Mouse (Mus musculus) intestine, postnatal 0 days (tissue): ENCODE results near the gene Tubgcp2. TPM values are rescaled to one million over a fixed set of nuclear protein-coding genes. Genes with fewer than 3 reads are reported as not detected.

Experiments
- ATAC-seq: fragments of 200-750 bp; cut with Nextera tagmentation; 2 replicates; pipeline ENCODE4 v1.8.0; 2017; ENCODE audit warnings: mild to moderate bottlenecking, moderate TSS enrichment, moderate library complexity
- H3K27ac ChIP-seq: fragments of 300-500 bp; sonication (generic); 2 replicates; pipeline ENCODE4 v1.5.1; 2014; ENCODE audit warnings: mild to moderate bottlenecking, low read depth, low read length, moderate library complexity
- H3K27me3 ChIP-seq: fragments of 300-500 bp; sonication (generic); replicated peaks from 2 replicates; pipeline ENCODE4 v1.6.1; 2014; ENCODE audit warnings: low read length, mixed read lengths; ENCODE audit not compliant: control insufficient read depth, insufficient read depth
- H3K36me3 ChIP-seq: fragments of 300-500 bp; sonication (generic); 2 replicates; pipeline ENCODE4 v1.6.1; 2014; ENCODE audit warnings: mild to moderate bottlenecking, moderate library complexity; ENCODE audit not compliant: control insufficient read depth, insufficient read depth
- H3K4me1 ChIP-seq: fragments of 300-500 bp; sonication (generic); replicated peaks from 2 replicates; pipeline ENCODE4 v1.6.1; 2014; ENCODE audit warnings: antibody characterized with exemption, low read length, mixed read lengths; ENCODE audit not compliant: control insufficient read depth, insufficient read depth
- H3K4me2 ChIP-seq: fragments of 300-500 bp; sonication (generic); replicated peaks from 2 replicates; pipeline ENCODE4 v1.6.1; 2014; ENCODE audit warnings: low read depth, mild to moderate bottlenecking, moderate library complexity
- H3K4me3 ChIP-seq: fragments of 300-500 bp; sonication (generic); 2 replicates; pipeline ENCODE4 v1.5.1; 2014; ENCODE audit warnings: low read depth, low read length
- H3K9ac ChIP-seq: fragments of 300-500 bp; sonication (generic); 2 replicates; pipeline ENCODE4 v1.6.1; 2014; ENCODE audit warnings: mild to moderate bottlenecking, low read depth, low read length
- H3K9me3 ChIP-seq: fragments of 300-500 bp; sonication (generic); 2 replicates; pipeline ENCODE4 v1.6.1; 2016; ENCODE audit warnings: mixed run types; ENCODE audit not compliant: control insufficient read depth
- CTCF ChIP-seq: sonication (generic); IDR thresholded peaks from 2 replicates; pipeline ENCODE4 v1.5.1; 2016; ENCODE audit warnings: low read depth, mild to moderate bottlenecking, control low read depth, antibody characterized with exemption, moderate library complexity
- WGBS: fragments of 180-500 bp; shearing (Covaris S2); extraction: QIAGEN DNeasy Blood & Tissue Kit; methylation state at CpG from one replicate; pipeline ENCODE4 v1.1.7; 2014; 5-methylcytosine and 5-hydroxymethylcytosine counted together
- polyA plus RNA-seq: library from polyadenylated mRNA; unstranded; fragments of >200 nt; fragmentation: Nextera tagmentation; extraction: Ambion mirVana; gene quantifications from 2 replicates; pipeline ENCODE4 v1.2.1, GENCODE M21; 2015

Tubgcp2 gene
- polyA plus RNA-seq, 1 experiment from 2014 or later: 13.0 TPM

GRCm38 (mm10) chr7:140060936-140061831 is 24.7 kb upstream of the Tubgcp2 start:
- Histone ChIP-seq H3K27me3 (peaks cover 71% of the 10 kb centered on the region), H3K4me3 (peak overlapping the region; percentile 33), H3K9me3 (no peaks in the 10 kb centered on the region), H3K36me3 (no peaks in the 10 kb centered on the region), H3K9ac (no peak overlapping the region), H3K4me2 (peak overlapping the region; percentile 61), H3K27ac (no peak overlapping the region), H3K4me1 (peaks cover 7% of the 10 kb centered on the region; the same call in 1 of the 2 replicates)
- ATAC-seq: peak; percentile 36
- 0 out of 2 replicates have a peak, but pooled peaks have one; percentile 10 for TF ChIP-seq CTCF
- WGBS: 3% methylated on average over 47 of the region's 47 CpGs

DNA sequence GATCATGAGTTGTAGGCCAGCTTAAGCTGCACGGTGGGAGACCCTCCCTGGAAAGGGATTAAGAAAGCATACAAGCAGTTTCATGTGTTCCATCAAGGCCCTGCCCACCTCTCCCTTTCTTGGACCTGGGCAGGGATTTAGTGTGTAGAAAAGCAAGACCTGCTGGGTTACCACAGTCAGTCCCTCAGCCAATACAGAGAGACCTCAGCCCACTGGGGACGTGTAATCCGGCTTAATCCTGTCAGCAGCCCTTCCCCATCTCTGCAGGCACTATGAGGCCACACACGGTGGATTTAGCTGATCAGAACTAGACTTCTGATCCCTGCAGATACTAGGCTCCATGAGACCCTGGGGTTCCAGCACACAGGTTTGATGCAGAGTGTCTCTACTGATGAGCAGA is 23.1 kb upstream of the Tubgcp2 start:
- no peak overlapping the region for H3K4me2 ChIP-seq
- peaks cover 7% of the 10 kb centered on the region; the same call in 1 of the 2 replicates for H3K4me1 ChIP-seq
- WGBS: 52% methylated on average over 4 of the region's 4 CpGs
- H3K4me3 ChIP-seq: no peak overlapping the region
- H3K9me3 ChIP-seq: no peaks in the 10 kb centered on the region
- H3K27me3 ChIP-seq: peaks cover 71% of the 10 kb centered on the region
- H3K27ac ChIP-seq: no peak overlapping the region
- H3K9ac ChIP-seq: no peak overlapping the region
- H3K36me3 ChIP-seq: no peaks in the 10 kb centered on the region
- no peak for TF ChIP-seq CTCF
- ATAC-seq: no peak

GRCm38 (mm10) chr7:140058528-140058927 is 22.1 kb upstream of the Tubgcp2 start:
- WGBS: 41% methylated on average over 7 of the region's 7 CpGs

GRCm38 (mm10) chr7:140057413-140058407 is 21.2 kb upstream of the Tubgcp2 start:
- TF ChIP-seq CTCF: peak; percentile 24; the same call in 1 of the 2 replicates
- 5% methylated on average over 53 of the region's 53 CpGs for WGBS
- H3K4me3 ChIP-seq: peak overlapping the region; percentile 38
- no peaks in the 10 kb centered on the region for H3K36me3 ChIP-seq
- peaks cover 68% of the 10 kb centered on the region for H3K27me3 ChIP-seq
- peak; percentile 56 for ATAC-seq
- H3K9ac ChIP-seq: peak overlapping the region; percentile 22; the same call in 1 of the 2 replicates
- peak overlapping the region; percentile 70 for H3K4me2 ChIP-seq
- peaks cover 7% of the 10 kb centered on the region; the same call in 1 of the 2 replicates for H3K4me1 ChIP-seq
- H3K27ac ChIP-seq: no peak overlapping the region
- H3K9me3 ChIP-seq: no peaks in the 10 kb centered on the region

More at GRCm38 (mm10) chr7:140058528-140058927, 22.1 kb upstream of the Tubgcp2 start:
- H3K9me3 ChIP-seq: no peaks in the 10 kb centered on the region
- H3K27ac ChIP-seq: no peak overlapping the region
- peak overlapping the region; percentile 38 for H3K4me3 ChIP-seq
- H3K36me3 ChIP-seq: no peaks in the 10 kb centered on the region
- peak overlapping the region; percentile 70 for H3K4me2 ChIP-seq
- H3K4me1 ChIP-seq: peaks cover 7% of the 10 kb centered on the region; the same call in 1 of the 2 replicates
- peaks cover 62% of the 10 kb centered on the region for H3K27me3 ChIP-seq
- ATAC-seq: no peak
- no peak for TF ChIP-seq CTCF
- peak overlapping the region; percentile 22; the same call in 1 of the 2 replicates for H3K9ac ChIP-seq

GRCm38 (mm10) chr7:140054124-140054523 is 17.7 kb upstream of the Tubgcp2 start:
- no peaks in the 10 kb centered on the region; the same call in 1 of the 2 replicates for H3K4me1 ChIP-seq
- H3K9me3 ChIP-seq: no peaks in the 10 kb centered on the region
- no peak overlapping the region for H3K4me3 ChIP-seq
- 77% methylated on average over 4 of the region's 4 CpGs for WGBS
- no peak for ATAC-seq
- no peak overlapping the region for H3K4me2 ChIP-seq
- TF ChIP-seq CTCF: no peak
- H3K27ac ChIP-seq: no peak overlapping the region
- no peak overlapping the region for H3K9ac ChIP-seq
- no peaks in the 10 kb centered on the region for H3K36me3 ChIP-seq
- H3K27me3 ChIP-seq: peaks cover 64% of the 10 kb centered on the region
